Mouse (Mus musculus): ENCODE data around the gene Dntt.

GRCm38 (mm10) chr19:41087901-41088300 lies 58.8 kb downstream of the Dntt start:
- TF ChIP-seq POLR2A (IDR thresholded peaks at IDR 0.05; ENCODE audit: insufficient read depth, low read depth, low read length) (no peak), CTCF (IDR thresholded peaks at IDR 0.05; ENCODE audit: insufficient read depth, low read depth, low read length) (no peak)

All from olfactory bulb, adult 2 months (tissue).